10 mouse cellular contexts compared by ENCODE assay signal in genomic region chr11:79188176-79188575, GRCm38 (mm10). TPM values are rescaled to one million over a fixed set of nuclear protein-coding genes. Genes with fewer than 3 reads are reported as not detected.
DNase-seq lines count a peak whose midpoint lies in the region; ATAC-seq lines count a peak whose summit lies in the region.
"Had no signal": no experiment of that assay in that cellular context is flagged by ENCODE, and none has a peak within 500 bp of the region (broad histone marks: within the 10 kb centered on the region; RNA-seq: fewer than 3 reads in every experiment).

No protein-coding gene starts in this region.

- ATAC-seq in hindbrain, embryonic 14.5 days (ENCODE audit: low FRiP score), result no peak
- ATAC-seq in erythroid progenitor cell, adult 5-6 weeks (replicated peaks; ENCODE audit: low FRiP score, poor library complexity, severe bottlenecking), result no peak

- no peaks in the 10 kb centered on the region for H3K4me1 ChIP-seq in hindbrain, embryonic 14.5 days (replicated peaks; ENCODE audit: control insufficient read depth, insufficient read depth, low read length)
- no peaks in the 10 kb centered on the region for H3K4me1 ChIP-seq in hindbrain, embryonic 10.5 days (replicated peaks)
- H3K4me1 ChIP-seq: embryonic facial prominence, embryonic 12.5 days had no signal

- DNase-seq in hindbrain, embryonic 14.5 days (ENCODE audit: low spot score), result peak; percentile 42
- DNase-seq in hindbrain, embryonic 10.5 days (ENCODE audit: low spot score), result no peak
- peak; percentile 22 to 60 for DNase-seq in adrenal gland, postnatal 4 days (ENCODE audit: low spot score in 2 of 2)
- peak; percentile 67 for DNase-seq in gastrocnemius, postnatal 14 days
- DNase-seq in kidney, postnatal 36 days, result peak; percentile 48 to 57
- DNase-seq in lung, postnatal 25 days (ENCODE audit: low spot score), result peak; percentile 61
- DNase-seq in spleen, adult 18-20 months, result no peak

- no peaks in the 10 kb centered on the region for H3K27me3 ChIP-seq in hindbrain, embryonic 14.5 days (ENCODE audit: control insufficient read depth, insufficient read depth, low read length)
- no peaks in the 10 kb centered on the region for H3K27me3 ChIP-seq in hindbrain, embryonic 10.5 days (ENCODE audit: insufficient read depth, poor library complexity, severe bottlenecking)
- H3K27me3 ChIP-seq: embryonic facial prominence, embryonic 12.5 days had no signal

- no peak overlapping the region for H3K4me2 ChIP-seq in hindbrain, embryonic 14.5 days (replicated peaks)
- H3K4me2 ChIP-seq: embryonic facial prominence, embryonic 12.5 days had no signal

- no peaks in the 10 kb centered on the region for H3K9me3 ChIP-seq in hindbrain, embryonic 14.5 days (ENCODE audit: control insufficient read depth, low read length)
- no peaks in the 10 kb centered on the region for H3K9me3 ChIP-seq in hindbrain, embryonic 10.5 days
- H3K9me3 ChIP-seq: embryonic facial prominence, embryonic 12.5 days; megakaryocyte, embryonic 14.5 days had no signal

- H3K36me3 ChIP-seq in hindbrain, embryonic 14.5 days (replicated peaks; ENCODE audit: control insufficient read depth, insufficient read depth), result no peaks in the 10 kb centered on the region
- H3K36me3 ChIP-seq in hindbrain, embryonic 10.5 days, result no peaks in the 10 kb centered on the region
- H3K36me3 ChIP-seq: embryonic facial prominence, embryonic 12.5 days had no signal

- no peak overlapping the region for H3K4me3 ChIP-seq in hindbrain, embryonic 14.5 days (replicated peaks; ENCODE audit: low read length)
- H3K4me3 ChIP-seq in hindbrain, embryonic 10.5 days, result no peak overlapping the region
- H3K4me3 ChIP-seq: embryonic facial prominence, embryonic 12.5 days; megakaryocyte, embryonic 14.5 days had no signal

- H3K27ac ChIP-seq in hindbrain, embryonic 14.5 days, result no peak overlapping the region
- H3K27ac ChIP-seq in hindbrain, embryonic 10.5 days, result no peak overlapping the region
- H3K27ac ChIP-seq: embryonic facial prominence, embryonic 12.5 days had no signal

- no peak overlapping the region for H3K9ac ChIP-seq in hindbrain, embryonic 14.5 days
- H3K9ac ChIP-seq: embryonic facial prominence, embryonic 12.5 days had no signal

- WGBS in hindbrain, embryonic 14.5 days, result 64% methylated on average over 6 of the region's 6 CpGs
- 93% methylated on average over 6 of the region's 6 CpGs for WGBS in hindbrain, embryonic 10.5 days

- intact Hi-C loops in gastrocnemius, postnatal 14 days (cut with DNase I; ENCODE audit: low total_unique reads), result no loop called here

RNA-seq across cellular contexts. Expression of gene Ksr1, which starts 42.0 kb away (rescaled TPM):
- polyA plus RNA-seq in hindbrain, embryonic 14.5 days (2014; fragmentation: Nextera tagmentation; extraction: Ambion mirVana), result 7.7 and 9.9 TPM in 2 replicates
- polyA plus RNA-seq in hindbrain, embryonic 10.5 days (2016; fragmentation: Nextera tagmentation; extraction: Ambion mirVana), result 2.7 and 5.2 TPM in 2 replicates
- total RNA-seq in adrenal gland, postnatal 4 days (2021), result 10 to 100 TPM; 16.0 to 16.9 TPM
- 10 to 100 TPM; 62.2 to 73.3 TPM for total RNA-seq in gastrocnemius, postnatal 14 days (2021)
- total RNA-seq in erythroid progenitor cell, adult 5-6 weeks (2015; ENCODE audit: low replicate concordance), result 2.2 and 4.2 TPM in 2 replicates
- total RNA-seq in erythroid progenitor cell, adult 5-6 weeks (2017; ENCODE audit: low replicate concordance), result 0.51 and 1.5 TPM in 2 replicates

Comparison
In these comparisons a context has a peak if more than half of its experiments do, and no peak if none do; other contexts are left out.
1. DNase-seq: peak in hindbrain, embryonic 14.5 days (single experiment), adrenal gland, postnatal 4 days (2 of 2), gastrocnemius, postnatal 14 days (single experiment), kidney, postnatal 36 days (2 of 2) and lung, postnatal 25 days (single experiment); none in hindbrain, embryonic 10.5 days (single experiment) and spleen, adult 18-20 months (0 of 2).